Mouse (Mus musculus): ENCODE measurements around the gene Ahsg.

- TF ChIP-seq EP300 (IDR thresholded peaks at IDR 0.05; ENCODE audit: low read depth in 1 of 2, low read length in 2 of 2): peak; percentile 72 to 84
- no peak for TF ChIP-seq USF2 (IDR thresholded peaks at IDR 0.05; ENCODE audit: borderline replicate concordance in 1 of 2, insufficient read depth in 1 of 2, low read depth in 1 of 2, low read length in 2 of 2)
- no peak for TF ChIP-seq MAZ (IDR thresholded peaks at IDR 0.05; ENCODE audit: low read depth, low read length)
- TF ChIP-seq POLR2AphosphoS2 (IDR thresholded peaks at IDR 0.05; ENCODE audit: low read length): no peak
- no peak for TF ChIP-seq GABPA (IDR thresholded peaks at IDR 0.05; ENCODE audit: low read depth, low read length)
- no peak for TF ChIP-seq TBP (IDR thresholded peaks at IDR 0.05; ENCODE audit: low read depth, low read length)
- TF ChIP-seq CTCF (IDR thresholded peaks at IDR 0.05 in 2 of 3, conservative IDR thresholded peaks at IDR 0.05 in 1 of 3; ENCODE audit: control insufficient read depth in 1 of 3, insufficient read depth in 1 of 3, low read depth in 2 of 3, low read length in 3 of 3, poor library complexity in 1 of 3, severe bottlenecking in 1 of 3): no peak
- no peak; a peak in 1 of 4 replicates for TF ChIP-seq POLR2A (IDR thresholded peaks at IDR 0.05; ENCODE audit: control insufficient read depth in 1 of 2, insufficient read depth in 1 of 2, low read depth in 1 of 2, low read length in 2 of 2, poor library complexity in 1 of 2)
These were observed 34.3 kb upstream of the Ahsg start for GRCm38 (mm10) chr16:22856773-22857172.

Measured in MEL (cell line).